Mouse (Mus musculus): ENCODE measurements around the gene Adgra1.

DNA sequence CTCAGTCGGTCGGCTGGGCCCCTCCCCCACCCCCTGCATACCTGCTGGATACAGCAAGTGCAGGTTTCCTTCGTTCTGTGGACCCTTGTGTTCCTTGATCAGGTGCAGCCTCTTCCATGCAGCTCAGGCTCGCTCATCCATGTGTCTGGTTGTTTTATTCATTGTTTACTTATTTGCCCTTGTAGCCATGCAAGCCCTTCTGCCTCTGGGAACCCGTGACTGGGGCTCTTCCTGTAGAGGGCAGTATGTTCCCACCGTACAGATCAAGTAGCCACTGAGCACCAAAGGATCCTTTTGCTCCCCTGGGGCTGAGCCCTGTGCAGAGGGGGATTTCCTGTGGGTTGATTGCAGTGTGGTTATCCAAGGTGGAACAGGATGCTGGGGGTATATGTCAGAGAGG is 71.7 kb downstream of the Adgra1 start:
- TF ChIP-seq CTCF (conservative IDR thresholded peaks at IDR 0.05; ENCODE audit: low read length) (peak; percentile 56), NANOG (IDR thresholded peaks at IDR 0.05; ENCODE audit: borderline replicate concordance, low read length) (no peak)

All from E14TG2a.4 (cell line).